Mouse (Mus musculus): ENCODE measurements around the gene Heyl.
A peak's percentile ranks its signal among the peaks of the same experiment; 100 is the strongest.
"Not testable (repeated sequence)": the region's sequence is repeated elsewhere in the genome, so short reads cannot be mapped to it uniquely, and the experiment has no call there.

Heyl gene

DNA sequence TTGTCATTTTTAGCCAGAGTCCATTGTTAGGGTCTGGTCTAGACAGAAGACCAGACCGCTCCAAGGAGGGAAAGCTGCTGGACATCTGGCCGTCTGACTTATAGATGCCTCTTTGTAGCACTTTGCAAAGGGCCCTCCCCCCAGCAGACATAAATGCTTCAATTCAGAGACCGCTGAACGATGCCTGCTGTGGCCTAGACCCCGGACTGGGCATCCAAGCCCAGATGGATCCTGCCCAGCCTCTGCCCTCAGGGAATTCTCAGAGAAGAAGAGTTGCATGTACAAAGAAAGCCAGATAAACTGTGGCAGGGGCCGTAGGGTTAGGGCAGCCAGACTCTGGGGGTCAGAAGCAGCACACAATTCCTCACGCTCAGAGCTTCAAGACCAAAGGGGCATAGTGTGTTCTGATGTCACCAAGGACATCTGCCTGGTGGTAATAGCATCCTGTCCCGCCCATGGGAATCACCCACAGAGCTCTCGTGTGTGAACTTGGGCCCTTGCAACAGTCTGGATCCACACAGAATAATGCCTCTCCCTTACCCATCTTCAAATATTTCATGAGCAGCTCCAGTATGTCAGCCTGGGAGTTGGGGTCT, 2.6 kb downstream of the Heyl start:
- no peak for DNase-seq (ENCODE audit: low spot score in 2 of 2)

DNA sequence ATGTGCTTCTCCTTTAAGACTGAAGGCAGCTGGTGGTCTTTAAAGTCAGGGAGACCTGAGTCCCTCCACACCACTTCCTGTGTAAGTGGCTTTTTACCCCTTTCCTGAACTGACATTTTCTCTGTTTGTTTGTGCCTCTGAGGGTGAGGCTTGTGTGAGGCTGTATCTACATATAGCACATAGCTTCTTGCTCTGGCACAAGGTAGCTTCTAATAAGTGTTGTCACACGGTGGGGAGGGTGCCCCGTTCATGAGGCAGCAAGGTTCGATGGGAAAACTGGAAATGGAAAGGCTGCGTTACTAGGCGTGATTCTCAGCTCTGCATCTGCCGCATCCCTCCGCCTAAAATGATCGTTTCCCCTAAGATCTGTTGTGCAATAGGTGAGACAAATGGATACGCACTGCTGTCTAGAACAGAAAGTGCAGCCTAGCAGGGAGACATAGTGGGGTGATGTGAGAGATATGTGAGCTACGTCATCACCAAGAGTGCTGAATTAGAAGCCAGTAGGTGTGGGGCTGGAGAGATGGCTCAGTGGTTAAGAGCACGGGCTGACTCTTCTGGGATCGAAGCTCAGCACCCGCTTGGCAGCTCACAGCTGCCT, 3.2 kb downstream of the Heyl start:
- no peak for DNase-seq (ENCODE audit: low spot score in 2 of 2)

- no peak for DNase-seq (ENCODE audit: low spot score in 2 of 2)
Measured at GRCm38 (mm10) chr4:123237386-123238266, 4.3 kb downstream of the Heyl start.

GRCm38 (mm10) chr4:123239361-123240203, 6.2 kb downstream of the Heyl start:
- peak in 1 of 2 experiments; percentile 26 for DNase-seq (ENCODE audit: low spot score in 2 of 2)

GRCm38 (mm10) chr4:123246221-123246620, 12.9 kb downstream of the Heyl start:
- no peak for DNase-seq (ENCODE audit: low spot score in 2 of 2)

GRCm38 (mm10) chr4:123246651-123247050, 13.3 kb downstream of the Heyl start:
- DNase-seq (ENCODE audit: low spot score in 2 of 2): no peak

- DNase-seq (ENCODE audit: low spot score in 2 of 2): no peak
Measured at GRCm38 (mm10) chr4:123247147-123247880, 14.0 kb downstream of the Heyl start.

GRCm38 (mm10) chr4:123248971-123249567, 15.7 kb downstream of the Heyl start:
- DNase-seq (ENCODE audit: low spot score in 2 of 2): no peak

- no peak for DNase-seq (ENCODE audit: low spot score in 2 of 2)
Measured at GRCm38 (mm10) chr4:123252214-123252613, 18.9 kb downstream of the Heyl start.

GRCm38 (mm10) chr4:123254617-123255016, 21.3 kb downstream of the Heyl start:
- no peak for DNase-seq (ENCODE audit: low spot score in 2 of 2)

- no peak for DNase-seq (ENCODE audit: low spot score in 2 of 2)
Measured at GRCm38 (mm10) chr4:123260071-123260746, 26.9 kb downstream of the Heyl start.

- no peak for DNase-seq (ENCODE audit: low spot score in 2 of 2)
Measured at GRCm38 (mm10) chr4:123261721-123262401, 28.5 kb downstream of the Heyl start, which contains the start of gene Pabpc4. Gene Pabpc4 (plus strand): TSS chr4:123262351.

- no peak for DNase-seq (ENCODE audit: low spot score in 2 of 2)
Measured at GRCm38 (mm10) chr4:123271063-123271462, 37.7 kb downstream of the Heyl start.

DNA sequence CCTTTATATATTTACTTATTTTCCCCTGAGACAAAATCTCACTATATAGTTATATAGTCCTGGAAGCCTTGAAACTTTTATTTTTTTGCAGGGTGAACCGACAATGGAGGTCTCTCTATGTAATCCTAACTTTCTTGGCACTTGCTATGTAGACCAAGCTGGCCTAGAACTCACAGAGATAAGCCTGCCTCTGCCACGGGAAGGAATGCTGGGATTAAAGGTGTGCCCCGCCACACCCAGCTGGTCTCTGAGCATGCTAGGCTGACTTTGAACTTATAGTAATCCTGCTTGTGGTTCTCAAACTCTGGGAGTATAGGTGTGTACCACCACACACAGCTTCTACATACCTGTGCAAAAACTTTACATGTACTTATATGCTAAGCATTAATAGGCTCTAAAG, 46.8 kb downstream of the Heyl start:
- DNase-seq (ENCODE audit: low spot score in 2 of 2): no peak

DNA sequence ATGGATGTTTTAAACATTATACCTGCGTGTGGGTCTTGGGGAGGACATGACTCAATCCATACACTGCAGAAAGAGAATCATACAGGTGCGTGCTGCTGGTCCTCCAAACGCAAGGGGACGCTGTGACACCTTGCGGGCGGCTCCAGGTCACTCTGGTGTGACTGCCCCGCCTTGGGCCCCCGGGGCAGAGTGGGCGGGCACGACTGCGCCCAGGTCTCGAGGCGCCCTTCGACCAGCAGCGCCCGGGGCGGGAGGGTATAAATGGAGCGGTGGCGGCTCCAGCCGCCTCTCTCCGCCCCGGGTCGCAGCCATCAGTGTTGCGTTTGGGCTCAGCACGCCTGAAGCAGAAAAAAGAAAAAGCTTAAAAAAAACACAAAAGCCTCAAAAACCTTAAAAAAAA, 49.1 kb downstream of the Heyl start:
- DNase-seq (ENCODE audit: low spot score in 2 of 2): peak; percentile 96 to 98

GRCm38 (mm10) chr4:123282915-123283674, 49.7 kb downstream of the Heyl start:
- not testable (repeated sequence) for DNase-seq (ENCODE audit: low spot score in 2 of 2)

DNA sequence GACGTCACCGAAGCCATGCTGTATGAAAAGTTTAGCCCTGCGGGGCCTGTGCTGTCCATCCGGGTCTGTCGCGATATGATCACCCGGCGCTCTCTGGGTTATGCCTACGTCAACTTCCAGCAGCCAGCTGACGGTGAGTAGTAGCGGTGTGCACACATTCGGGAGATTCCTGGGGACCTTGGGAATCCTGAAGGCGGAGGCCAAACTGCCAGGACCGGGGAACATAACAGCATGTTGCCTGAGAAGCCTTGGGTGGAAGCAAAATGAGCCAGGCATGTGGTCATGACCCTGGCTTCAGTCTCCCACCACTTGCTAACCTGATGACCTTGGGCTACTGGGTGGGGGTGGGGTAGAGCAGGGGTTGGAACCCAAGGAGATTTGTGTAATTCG, 50.3 kb downstream of the Heyl start:
- DNase-seq (ENCODE audit: low spot score in 2 of 2): peak in 1 of 2 experiments; percentile 35

GRCm38 (mm10) chr4:123284731-123285624, 51.6 kb downstream of the Heyl start:
- peak in 1 of 2 experiments; percentile 40 for DNase-seq (ENCODE audit: low spot score in 2 of 2)

Data from spleen, postnatal 4 days (tissue).